Mouse (Mus musculus) heart, embryonic 10.5 days (tissue): Measurements from ENCODE around the gene Polrmt. TPM values are rescaled to one million over a fixed set of nuclear protein-coding genes. Genes with fewer than 3 reads are reported as not detected.

Experiments used
- DNase-seq: peaks from one replicate; pipeline ENCODE4 v3.0.0-alpha.2; 2017; ENCODE audit warnings: low spot score
- H3K27ac ChIP-seq: fragments of 300-500 bp; sonication (generic); 2 replicates; pipeline ENCODE4 v1.5.1; 2016; ENCODE audit warnings: mild to moderate bottlenecking
- H3K27me3 ChIP-seq: fragments of 300-500 bp; sonication (generic); 2 replicates; pipeline ENCODE4 v1.6.1; 2016; ENCODE audit warnings: mild to moderate bottlenecking; ENCODE audit not compliant: poor library complexity, insufficient read depth, severe bottlenecking
- H3K36me3 ChIP-seq: fragments of 300-500 bp; sonication (generic); 2 replicates; pipeline ENCODE4 v1.6.1; 2016; ENCODE audit warnings: mild to moderate bottlenecking, moderate library complexity
- H3K4me1 ChIP-seq: fragments of 300-500 bp; sonication (generic); 2 replicates; pipeline ENCODE4 v1.6.1; 2016; ENCODE audit warnings: mild to moderate bottlenecking
- H3K4me3 ChIP-seq: fragments of 300-500 bp; sonication (generic); 2 replicates; pipeline ENCODE4 v1.5.1; 2016; ENCODE audit warnings: mild to moderate bottlenecking, moderate library complexity
- H3K9me3 ChIP-seq: fragments of 300-500 bp; sonication (generic); 2 replicates; pipeline ENCODE4 v1.6.1; 2016; ENCODE audit warnings: mild to moderate bottlenecking, moderate library complexity
- WGBS: fragments of 180-500 bp; shearing (Covaris S2); methylation state at CpG from one replicate; pipeline ENCODE4 v1.1.7; 2016; 5-methylcytosine and 5-hydroxymethylcytosine counted together
- polyA plus RNA-seq: library from polyadenylated mRNA; unstranded; fragments of >200 nt; fragmentation: Nextera tagmentation; extraction: Ambion mirVana; gene quantifications from 2 replicates; pipeline ENCODE4 v1.2.1, GENCODE M21; 2016

Gene Polrmt
- polyA plus RNA-seq, 1 experiment from 2014 or later = 39.8 TPM

DNA sequence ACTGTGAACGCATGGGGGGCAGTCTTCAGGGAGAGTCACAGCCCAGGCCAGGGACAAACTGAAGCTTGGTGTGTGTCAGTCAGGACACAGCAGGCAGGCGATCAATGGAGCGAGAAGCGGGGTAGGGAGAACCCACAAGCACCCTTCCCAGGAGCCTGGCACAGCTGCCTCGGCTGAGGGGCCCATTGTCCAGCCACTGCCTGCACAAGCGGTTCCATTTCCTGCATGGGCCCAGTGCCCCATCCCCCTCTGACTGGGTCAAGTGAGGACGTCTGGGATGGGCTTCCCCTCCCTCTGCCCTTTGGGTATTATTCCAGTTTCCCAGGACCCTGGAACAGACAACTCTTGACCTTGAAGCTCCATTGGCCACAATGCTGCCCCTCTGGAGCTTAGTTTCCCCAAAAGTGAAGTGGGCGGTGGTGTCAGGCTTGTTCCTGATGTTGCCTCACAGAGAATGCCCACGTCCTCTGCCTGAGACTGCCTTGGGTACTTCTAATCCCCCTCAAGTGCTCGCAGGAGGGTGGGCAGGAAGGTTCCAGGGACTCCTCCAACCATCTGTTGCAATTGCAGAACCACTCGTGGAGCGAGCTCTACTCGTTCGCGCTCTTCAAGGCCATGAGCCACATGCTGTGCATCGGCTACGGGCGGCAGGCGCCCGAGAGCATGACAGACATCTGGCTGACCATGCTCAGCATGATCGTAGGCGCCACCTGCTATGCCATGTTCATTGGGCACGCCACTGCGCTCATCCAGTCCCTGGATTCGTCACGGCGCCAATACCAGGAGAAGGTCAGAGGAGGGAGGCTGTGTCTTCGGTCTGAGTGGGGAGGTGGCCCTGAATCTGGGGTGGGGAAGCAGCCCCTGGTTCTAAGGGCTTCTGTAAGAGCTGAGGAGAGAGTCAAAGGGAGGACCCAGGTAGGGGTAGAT lies 17.8 kb downstream of the Polrmt start:
- H3K27me3 ChIP-seq = peaks cover 12% of the 10 kb centered on the region; the same call in 1 of the 2 replicates
- no peak for DNase-seq
- peaks cover 3% of the 10 kb centered on the region; the same call in 1 of the 2 replicates for H3K9me3 ChIP-seq

DNA sequence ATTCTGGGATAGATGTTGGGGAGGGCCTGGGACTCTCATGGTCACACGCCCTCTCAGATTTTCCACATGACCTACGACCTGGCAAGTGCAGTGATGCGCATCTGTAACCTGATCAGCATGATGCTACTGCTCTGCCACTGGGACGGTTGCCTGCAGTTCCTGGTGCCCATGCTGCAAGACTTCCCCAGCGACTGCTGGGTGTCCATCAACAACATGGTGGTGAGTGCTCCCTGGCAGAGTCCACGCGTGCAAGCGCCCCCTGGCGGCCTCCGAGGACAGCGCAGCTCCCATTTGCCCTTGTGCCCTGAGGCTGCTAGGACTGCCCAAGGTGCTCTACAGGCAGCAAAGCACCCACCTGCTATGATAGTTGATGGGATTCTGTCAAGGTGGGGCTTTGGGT lies 20.3 kb downstream of the Polrmt start:
- H3K27me3 ChIP-seq = peaks cover 16% of the 10 kb centered on the region; the same call in 1 of the 2 replicates
- DNase-seq = peak; percentile 83
- H3K36me3 ChIP-seq = no peaks in the 10 kb centered on the region
- peaks cover 11% of the 10 kb centered on the region for H3K4me1 ChIP-seq
- H3K9me3 ChIP-seq = peaks cover 3% of the 10 kb centered on the region; the same call in 1 of the 2 replicates
- WGBS = 36% methylated on average over 11 of the region's 11 CpGs
- H3K27ac ChIP-seq = no peak overlapping the region
- H3K4me3 ChIP-seq = no peak overlapping the region

More for the DNA sequence above, 17.8 kb downstream of the Polrmt start:
- no peak overlapping the region for H3K27ac ChIP-seq
- peaks cover 1% of the 10 kb centered on the region; the same call in 1 of the 2 replicates for H3K36me3 ChIP-seq
- H3K4me3 ChIP-seq = no peak overlapping the region
- H3K4me1 ChIP-seq = peaks cover 10% of the 10 kb centered on the region
- WGBS = 63% methylated on average over 28 of the region's 28 CpGs

DNA sequence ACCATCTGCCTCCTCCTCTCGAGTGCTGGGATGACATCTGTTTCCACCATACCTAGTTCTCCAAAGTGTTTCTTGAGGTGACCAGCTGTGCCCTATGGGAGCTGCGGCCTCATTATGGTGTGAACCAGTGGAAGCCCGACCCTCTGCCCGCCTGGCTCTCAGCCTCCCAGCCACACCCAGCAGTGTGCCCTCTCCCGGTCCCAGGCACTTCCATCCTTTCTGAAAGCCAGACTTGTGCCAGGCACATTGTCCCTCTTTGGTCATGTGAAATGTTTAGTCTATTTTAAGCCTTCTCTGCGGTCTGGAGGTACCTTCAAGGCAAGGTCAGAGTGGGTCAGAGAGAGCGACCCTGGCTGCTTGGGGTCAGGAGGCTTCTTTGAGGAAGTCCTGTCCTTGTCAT lies 22.7 kb downstream of the Polrmt start:
- Histone ChIP-seq H3K9me3 (peaks cover 3% of the 10 kb centered on the region; the same call in 1 of the 2 replicates), H3K4me1 (peaks cover 11% of the 10 kb centered on the region), H3K27ac (no peak overlapping the region), H3K36me3 (no peaks in the 10 kb centered on the region), H3K27me3 (peaks cover 33% of the 10 kb centered on the region), H3K4me3 (no peak overlapping the region)
- no peak for DNase-seq
- 67% methylated on average over 7 of the region's 7 CpGs for WGBS

DNA sequence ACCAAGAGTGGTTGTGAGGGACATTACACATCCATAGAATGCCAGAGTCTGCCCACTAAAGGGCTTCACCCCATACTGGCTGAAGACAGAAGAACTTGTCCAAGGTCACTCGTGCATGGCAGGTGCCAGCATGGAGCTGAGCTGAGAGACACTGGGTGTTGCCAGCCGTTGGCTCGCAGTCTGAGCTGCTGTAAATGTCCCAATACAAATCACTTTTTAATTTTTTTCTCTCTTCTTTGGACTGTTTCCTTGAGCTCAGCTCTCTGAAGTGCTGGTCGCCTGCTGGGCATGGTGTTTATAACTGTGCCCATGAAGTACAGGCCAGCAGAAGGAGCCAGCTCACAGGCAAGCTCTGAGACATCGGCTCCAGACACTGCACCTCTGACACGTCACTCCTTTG lies 23.3 kb downstream of the Polrmt start:
- Histone ChIP-seq H3K36me3 (no peaks in the 10 kb centered on the region), H3K4me3 (no peak overlapping the region), H3K9me3 (peaks cover 3% of the 10 kb centered on the region; the same call in 1 of the 2 replicates), H3K4me1 (peaks cover 7% of the 10 kb centered on the region), H3K27ac (no peak overlapping the region), H3K27me3 (peaks cover 33% of the 10 kb centered on the region)
- DNase-seq = no peak
- 74% methylated on average over 6 of the region's 6 CpGs for whole genome bisulfite sequencing

DNA sequence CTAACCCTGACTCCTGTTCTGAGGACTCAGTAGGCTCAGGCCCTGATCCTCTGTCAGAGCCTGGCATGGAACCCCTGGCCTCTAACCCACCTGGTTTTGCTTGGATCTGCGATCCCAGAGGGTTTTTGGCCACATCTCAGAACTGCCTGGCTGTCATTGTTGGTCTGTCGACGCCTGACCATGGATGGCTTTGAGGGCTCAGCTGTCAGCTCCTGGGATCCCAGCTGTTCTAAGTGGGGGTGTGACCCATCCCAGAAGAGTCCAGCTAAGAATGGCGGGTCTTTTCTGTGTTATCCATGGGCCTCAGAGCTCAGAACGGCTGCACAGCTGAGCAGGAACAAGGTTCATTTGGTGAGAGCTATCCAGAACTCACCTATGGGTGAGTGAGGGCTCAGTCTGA lies 25.3 kb downstream of the Polrmt start:
- Histone ChIP-seq H3K27ac (no peak overlapping the region), H3K36me3 (no peaks in the 10 kb centered on the region), H3K4me3 (no peak overlapping the region), H3K27me3 (peaks cover 51% of the 10 kb centered on the region), H3K9me3 (no peaks in the 10 kb centered on the region), H3K4me1 (peaks cover 25% of the 10 kb centered on the region)
- no peak for DNase-seq
- WGBS = 60% methylated on average over 5 of the region's 5 CpGs

DNA sequence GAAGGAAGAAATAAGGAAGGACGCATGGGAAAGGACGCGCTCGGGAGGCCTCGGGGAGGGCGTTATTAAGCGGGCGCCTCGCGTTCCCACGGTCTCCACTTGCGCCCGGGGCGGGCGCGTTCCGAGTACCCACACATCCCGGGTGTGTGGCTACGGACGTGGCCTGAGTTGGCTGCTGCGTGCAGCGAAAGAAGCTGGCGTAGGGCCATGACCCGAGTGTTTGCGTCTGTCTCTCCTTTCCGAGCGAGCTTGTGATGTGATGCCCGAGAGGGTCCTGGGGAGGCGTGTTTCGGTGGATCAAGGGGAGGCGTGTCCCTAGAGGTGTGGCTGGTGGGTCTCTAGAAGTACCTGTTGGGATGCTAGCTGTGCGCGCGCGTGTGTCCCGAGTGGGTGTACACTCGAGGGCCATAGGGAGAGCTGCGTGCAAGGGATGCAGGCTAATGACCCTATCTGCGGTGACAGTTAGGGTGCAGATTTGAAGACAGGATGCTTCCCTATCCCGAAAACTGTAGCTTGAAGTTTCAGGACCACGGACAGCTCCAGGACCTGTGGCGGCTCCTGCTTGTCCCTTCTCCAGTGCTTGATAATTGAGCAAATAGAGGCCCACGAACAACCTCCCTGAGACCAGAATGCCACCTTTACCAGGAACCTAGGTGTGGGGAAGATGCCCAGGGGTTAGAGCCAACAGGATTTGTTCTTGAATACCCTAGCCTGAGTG lies 28.6 kb downstream of the Polrmt start:
- Histone ChIP-seq H3K36me3 (no peaks in the 10 kb centered on the region), H3K4me3 (peak overlapping the region; percentile 76), H3K27me3 (peaks cover 71% of the 10 kb centered on the region), H3K9me3 (peaks cover 3% of the 10 kb centered on the region; the same call in 1 of the 2 replicates), H3K27ac (no peak overlapping the region), H3K4me1 (peaks cover 21% of the 10 kb centered on the region)
- peak; percentile 85 for DNase-seq
- WGBS = 7% methylated on average over 43 of the region's 43 CpGs

DNA sequence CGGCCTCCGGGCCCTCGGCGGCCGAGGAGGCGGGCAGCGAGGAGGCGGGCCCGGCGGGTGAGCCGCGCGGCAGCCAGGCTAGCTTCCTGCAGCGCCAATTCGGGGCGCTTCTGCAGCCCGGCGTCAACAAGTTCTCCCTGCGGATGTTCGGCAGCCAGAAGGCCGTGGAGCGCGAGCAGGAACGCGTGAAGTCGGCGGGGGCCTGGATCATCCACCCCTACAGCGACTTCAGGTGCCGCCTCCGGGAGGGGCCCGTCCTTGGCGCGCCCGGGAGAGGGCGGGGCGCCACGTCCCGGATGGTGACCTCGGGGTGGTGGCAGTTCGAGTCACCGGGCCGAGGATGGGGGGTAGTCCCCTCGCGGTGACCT lies 29.4 kb downstream of the Polrmt start:
- Histone ChIP-seq H3K4me1 (peaks cover 27% of the 10 kb centered on the region), H3K27ac (no peak overlapping the region), H3K4me3 (peak overlapping the region; percentile 76), H3K27me3 (peaks cover 71% of the 10 kb centered on the region), H3K9me3 (peaks cover 3% of the 10 kb centered on the region; the same call in 1 of the 2 replicates), H3K36me3 (peaks cover 2% of the 10 kb centered on the region)
- WGBS = 1% methylated on average over 43 of the region's 44 CpGs
- no peak for DNase-seq

DNA sequence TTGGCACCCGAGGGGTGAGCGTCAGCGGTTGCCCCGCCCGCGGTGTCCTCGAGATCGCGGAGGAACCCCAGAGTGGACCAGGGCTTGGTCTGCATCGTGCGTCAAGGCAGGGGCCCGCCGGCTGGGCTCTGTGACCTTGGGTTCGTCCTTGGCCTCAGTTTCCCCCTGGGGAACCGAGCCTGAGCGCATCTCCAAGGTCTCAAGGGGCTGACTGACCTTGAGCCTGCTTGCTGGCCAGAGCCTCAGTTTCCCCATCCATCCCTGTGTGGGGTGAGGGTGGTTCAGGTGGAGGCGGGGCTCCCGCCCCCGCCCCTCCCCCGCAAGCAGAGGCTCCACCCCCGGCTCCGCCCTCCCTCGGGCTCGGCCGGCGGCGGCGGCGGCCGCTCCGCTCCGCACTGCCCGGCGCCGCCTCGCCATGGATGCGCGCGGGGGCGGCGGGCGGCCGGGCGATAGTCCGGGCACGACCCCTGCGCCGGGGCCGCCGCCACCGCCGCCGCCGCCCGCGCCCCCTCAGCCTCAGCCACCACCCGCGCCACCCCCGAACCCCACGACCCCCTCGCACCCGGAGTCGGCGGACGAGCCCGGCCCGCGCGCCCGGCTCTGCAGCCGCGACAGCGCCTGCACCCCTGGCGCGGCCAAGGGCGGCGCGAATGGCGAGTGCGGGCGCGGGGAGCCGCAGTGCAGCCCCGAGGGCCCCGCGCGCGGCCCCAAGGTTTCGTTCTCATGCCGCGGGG lies 30.0 kb downstream of the Polrmt start, which contains the start of gene Hcn2:
Gene Hcn2 (plus strand): TSS at position 381 of the 734 bp plus-strand sequence.
- Histone ChIP-seq H3K4me1 (peaks cover 31% of the 10 kb centered on the region), H3K36me3 (peaks cover 8% of the 10 kb centered on the region), H3K4me3 (peak within 1 kb of the TSS; percentile 76), H3K27ac (0 out of 2 replicates have a peak within 1 kb of the TSS, but pooled peaks have one; percentile 2), H3K27me3 (peaks cover 71% of the 10 kb centered on the region), H3K9me3 (peaks cover 3% of the 10 kb centered on the region; the same call in 1 of the 2 replicates)
- DNase-seq = no peak
- 2% methylated on average over 85 of the region's 91 CpGs for WGBS

DNA sequence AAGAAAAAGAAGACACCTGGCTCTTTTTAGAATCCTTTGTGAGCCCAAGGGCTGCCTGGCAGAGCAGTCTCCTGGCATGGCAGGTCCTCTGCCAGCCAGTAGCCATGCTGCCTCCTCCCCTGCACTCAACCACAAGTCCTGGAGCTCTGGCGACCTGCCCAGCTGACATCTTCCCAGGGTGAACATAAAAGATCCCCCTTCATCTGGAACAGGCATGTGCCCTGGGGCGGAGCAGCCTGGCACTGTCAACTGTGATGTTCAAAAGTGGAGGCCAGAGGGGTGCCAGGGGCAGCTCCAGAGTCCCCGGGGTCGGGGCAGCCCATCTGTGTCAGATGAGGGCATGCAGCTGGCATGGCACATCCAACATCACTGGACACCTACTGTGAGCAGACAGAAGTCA lies 31.4 kb downstream of the Polrmt start:
- WGBS = 63% methylated on average over 4 of the region's 4 CpGs
- Histone ChIP-seq H3K4me1 (peaks cover 45% of the 10 kb centered on the region), H3K4me3 (no peak overlapping the region), H3K27ac (no peak overlapping the region), H3K9me3 (peaks cover 3% of the 10 kb centered on the region; the same call in 1 of the 2 replicates), H3K27me3 (peaks cover 63% of the 10 kb centered on the region), H3K36me3 (peaks cover 22% of the 10 kb centered on the region)
- no peak for DNase-seq

DNA sequence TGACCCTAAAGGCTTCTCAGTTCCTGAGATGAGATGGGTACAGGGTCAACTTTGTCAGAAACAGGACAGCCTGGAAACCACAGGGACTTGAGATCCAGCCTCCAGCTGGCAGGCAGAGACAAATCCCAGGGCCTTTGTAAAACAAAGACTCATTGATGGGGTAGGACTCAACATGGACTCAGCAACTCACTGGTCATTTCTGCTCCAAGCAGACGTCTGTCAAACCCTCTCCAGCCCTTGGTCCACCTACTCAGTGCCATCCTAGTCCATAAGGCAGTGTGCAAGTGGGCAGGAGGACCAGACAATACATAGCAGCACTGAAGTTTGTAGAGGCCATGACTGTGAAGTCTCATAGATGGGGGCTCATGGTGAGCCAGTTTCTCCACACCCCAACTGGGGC lies 33.2 kb downstream of the Polrmt start:
- Histone ChIP-seq H3K27ac (no peak overlapping the region), H3K27me3 (peaks cover 45% of the 10 kb centered on the region), H3K4me1 (peaks cover 64% of the 10 kb centered on the region), H3K36me3 (peaks cover 40% of the 10 kb centered on the region), H3K4me3 (no peak overlapping the region), H3K9me3 (peaks cover 3% of the 10 kb centered on the region; the same call in 1 of the 2 replicates)
- DNase-seq = peak; percentile 77
- 42% methylated on average over 1 of the region's 1 CpGs for WGBS

DNA sequence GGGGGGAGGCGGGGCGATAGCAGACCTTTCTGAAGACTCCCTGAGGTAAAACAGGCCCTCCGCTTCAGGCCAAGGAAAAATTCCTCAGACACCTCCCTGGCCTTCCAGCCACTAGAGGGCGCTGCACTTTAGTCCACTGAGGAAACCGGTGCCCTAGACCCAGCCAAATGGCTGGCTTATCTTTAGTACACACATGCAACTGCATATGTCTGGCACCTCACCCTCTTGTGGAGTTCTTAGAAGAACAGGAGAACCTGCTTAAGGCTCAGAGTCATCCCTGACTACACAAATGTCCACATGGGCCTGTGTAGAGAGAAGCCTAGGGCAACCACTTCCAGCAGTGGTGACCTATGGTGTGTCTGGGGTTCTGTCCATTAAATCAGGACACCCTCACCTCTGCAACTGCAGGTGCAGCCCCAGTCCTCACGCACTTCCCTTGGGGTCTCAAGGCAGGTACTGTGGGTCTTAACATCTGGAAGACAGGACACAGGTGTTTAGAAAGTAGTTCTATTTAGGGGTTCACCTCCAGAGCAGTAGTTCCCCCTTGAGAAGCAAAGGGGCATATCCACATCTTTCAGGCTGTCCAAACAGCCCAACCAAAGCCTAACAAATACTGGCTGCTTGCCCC lies 33.8 kb downstream of the Polrmt start:
- Histone ChIP-seq H3K27me3 (peaks cover 39% of the 10 kb centered on the region), H3K9me3 (peaks cover 3% of the 10 kb centered on the region; the same call in 1 of the 2 replicates), H3K27ac (no peak overlapping the region), H3K4me3 (no peak overlapping the region), H3K36me3 (peaks cover 45% of the 10 kb centered on the region), H3K4me1 (peaks cover 64% of the 10 kb centered on the region)
- WGBS = 16% methylated on average over 4 of the region's 6 CpGs
- peak; percentile 95 for DNase-seq

DNA sequence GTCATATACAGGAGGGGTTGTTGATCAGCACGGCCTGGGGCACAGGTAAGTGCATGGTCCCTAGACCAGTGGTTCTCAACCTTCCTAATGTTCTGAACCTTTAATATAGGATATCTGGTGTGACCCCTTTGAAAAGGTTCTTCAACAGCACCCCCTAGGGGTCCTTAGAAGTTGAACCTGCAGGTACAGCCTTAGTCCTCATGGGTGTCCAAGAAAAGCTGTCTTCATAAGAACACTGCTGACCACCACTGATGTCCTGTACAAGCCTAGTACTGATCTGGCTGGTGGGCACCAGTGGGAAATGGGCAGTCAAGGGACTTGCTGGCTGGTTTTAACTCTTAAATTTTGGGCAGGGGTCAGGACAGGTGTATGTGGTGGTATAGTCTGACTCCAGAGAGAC lies 34.4 kb downstream of the Polrmt start:
- WGBS = 76% methylated on average over 1 of the region's 1 CpGs
- no peak overlapping the region for H3K27ac ChIP-seq
- H3K36me3 ChIP-seq = peaks cover 51% of the 10 kb centered on the region
- peaks cover 33% of the 10 kb centered on the region for H3K27me3 ChIP-seq
- DNase-seq = no peak
- peaks cover 3% of the 10 kb centered on the region; the same call in 1 of the 2 replicates for H3K9me3 ChIP-seq
- peaks cover 64% of the 10 kb centered on the region for H3K4me1 ChIP-seq
- H3K4me3 ChIP-seq = no peak overlapping the region
